Mouse (Mus musculus) liver, embryonic 14.5 days (tissue): ENCODE data around the gene Gm8660.
"Not testable (repeated sequence)": the region's sequence is repeated elsewhere in the genome, so short reads cannot be mapped to it uniquely, and the experiment has no call there.

Experiments used
- CTCF ChIP-seq: IDR thresholded peaks from 2 replicates; pipeline ENCODE4 v1.5.1; 2016; ENCODE audit warnings: antibody characterized with exemption, low read depth, control low read depth
- EP300 ChIP-seq: IDR thresholded peaks from 2 replicates; pipeline ENCODE4 v1.6.1; 2016; ENCODE audit warnings: antibody characterized with exemption, low read depth

GRCm38 (mm10) chr7:22370939-22371338 is at the start of gene Gm8660:
- TF ChIP-seq CTCF, EP300: not testable (repeated sequence)
